Mouse (Mus musculus): ENCODE results near the gene Gm21188.
"Not testable (repeated sequence)": the region's sequence is repeated elsewhere in the genome, so short reads cannot be mapped to it uniquely, and the experiment has no call there.

The Gm21188 gene

DNA sequence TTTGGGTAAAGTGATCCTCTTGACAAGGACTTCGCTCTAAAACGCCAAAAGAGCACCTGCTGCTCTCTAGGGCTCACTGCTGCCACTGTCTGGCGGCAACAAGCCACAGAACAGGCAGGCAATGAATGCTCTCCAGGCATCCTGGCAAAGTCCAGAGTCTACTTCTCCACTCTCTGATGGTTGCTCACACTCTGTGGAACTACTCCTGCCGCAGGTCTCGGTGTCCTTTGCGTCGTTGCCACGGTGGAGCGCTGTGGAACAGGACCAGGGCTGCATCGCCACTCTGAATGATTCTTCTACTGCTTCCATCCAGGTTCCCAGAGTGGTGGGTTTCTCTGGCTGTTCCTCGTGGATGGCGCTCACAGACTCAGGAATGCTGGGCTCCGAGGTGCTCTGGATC is 25.6 kb downstream of the Gm21188 start:
- DNase-seq = not testable (repeated sequence)

- not testable (repeated sequence) for DNase-seq
Measured at GRCm38 (mm10) chr13:120025576-120025975, 26.4 kb downstream of the Gm21188 start.

DNA sequence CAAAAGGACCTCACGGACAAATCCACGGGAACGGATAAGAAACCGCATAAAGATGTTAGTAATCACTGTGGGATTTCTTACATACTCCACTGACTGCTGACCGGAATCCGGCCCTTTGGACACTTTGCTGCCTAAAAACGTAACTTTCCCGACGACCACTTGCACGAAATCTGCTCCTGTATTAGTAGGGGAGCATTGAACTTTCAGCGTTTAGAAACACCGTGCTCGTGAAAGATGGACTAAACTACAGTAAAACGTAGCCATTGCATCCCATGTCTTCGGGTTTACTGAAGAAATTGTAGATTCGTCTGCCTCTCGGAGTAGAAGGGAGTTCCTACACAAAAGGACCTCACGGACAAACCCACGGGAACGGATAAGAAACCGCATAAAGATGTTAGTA is 27.0 kb downstream of the Gm21188 start:
- not testable (repeated sequence) for DNase-seq

DNA sequence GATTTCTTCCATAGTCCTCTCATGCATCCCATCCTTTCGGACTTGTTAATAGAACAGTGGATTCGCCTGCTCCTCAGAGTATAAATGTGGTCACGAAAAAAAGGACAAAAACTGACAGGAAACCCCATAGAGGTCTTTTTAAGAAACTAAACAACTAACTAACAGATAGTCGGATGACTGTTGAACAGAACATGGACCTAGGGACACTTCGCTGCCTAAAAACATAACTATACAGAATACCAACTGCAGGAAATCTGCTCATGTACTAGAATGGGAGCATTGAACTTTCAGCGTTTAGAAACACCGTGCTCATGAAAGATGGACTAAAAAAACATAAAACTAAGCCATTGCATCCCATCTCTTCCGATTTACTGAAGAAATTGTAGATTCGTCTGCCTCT is 27.4 kb downstream of the Gm21188 start:
- DNase-seq = not testable (repeated sequence)

DNA sequence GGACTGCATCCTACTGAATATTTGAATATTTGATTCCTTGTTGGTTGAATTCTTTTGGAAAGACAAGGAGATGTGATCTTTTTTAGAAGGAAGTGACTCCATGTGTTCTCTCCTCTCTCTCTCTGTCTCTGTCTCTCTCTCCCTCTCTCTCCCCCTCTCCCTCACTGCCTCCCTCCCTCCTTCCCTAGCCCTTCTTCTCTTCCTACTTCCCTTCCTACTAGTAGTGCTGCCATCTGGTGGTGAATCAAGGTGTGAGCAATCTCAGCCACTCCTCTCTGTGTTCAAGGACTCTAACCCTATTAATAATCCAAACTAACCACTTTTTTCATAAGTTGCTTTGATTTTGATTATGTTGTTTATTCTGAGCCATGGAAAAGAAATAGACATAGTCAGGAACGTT is 30.5 kb downstream of the Gm21188 start:
- DNase-seq = not testable (repeated sequence)

GRCm38 (mm10) chr13:120015348-120016007 is 36.5 kb downstream of the Gm21188 start:
- DNase-seq = not testable (repeated sequence)

DNA sequence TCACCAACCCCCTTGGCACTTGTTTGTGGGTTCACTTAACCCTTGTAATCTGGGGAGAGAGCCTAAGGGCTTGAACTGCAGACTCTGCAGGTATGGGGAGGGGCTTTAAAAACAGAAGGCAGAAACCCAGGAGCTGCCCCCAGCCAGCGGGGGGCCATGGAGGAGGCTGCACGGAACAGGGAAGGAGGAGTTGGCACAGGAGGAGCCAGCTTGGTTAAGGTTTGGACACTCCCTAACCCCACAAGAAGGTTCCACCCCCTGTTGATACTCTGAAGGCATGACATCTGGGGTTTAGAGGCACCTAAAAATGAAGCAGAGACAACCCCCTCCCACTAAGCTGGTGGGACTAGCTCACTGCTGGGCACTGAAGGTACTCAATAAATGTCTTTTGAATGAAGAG is 38.0 kb downstream of the Gm21188 start:
- not testable (repeated sequence) for DNase-seq

DNA sequence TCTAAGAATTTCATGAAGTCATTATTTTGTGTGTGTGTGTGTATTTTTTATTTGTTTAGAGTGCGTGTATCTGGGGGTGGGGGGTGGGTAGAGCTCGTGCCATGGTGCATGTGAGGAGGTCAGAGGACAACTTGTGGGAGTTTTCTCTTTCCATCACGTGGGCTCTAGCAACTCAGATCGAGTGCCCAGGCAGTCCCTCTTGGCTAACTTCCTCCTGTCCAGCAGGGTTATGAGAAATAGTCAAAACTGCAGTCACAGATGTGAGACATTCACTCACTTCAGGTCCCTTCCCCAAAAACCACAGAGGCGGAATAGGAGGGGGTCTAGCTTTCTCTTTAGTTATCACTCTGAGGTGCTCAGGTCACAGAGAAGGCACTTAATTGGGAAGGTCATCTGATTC is 38.5 kb downstream of the Gm21188 start:
- not testable (repeated sequence) for DNase-seq

GRCm38 (mm10) chr13:120010068-120010467 is 41.9 kb downstream of the Gm21188 start:
- not testable (repeated sequence) for DNase-seq

GRCm38 (mm10) chr13:119999215-119999614 is 52.8 kb downstream of the Gm21188 start:
- not testable (repeated sequence) for DNase-seq

DNA sequence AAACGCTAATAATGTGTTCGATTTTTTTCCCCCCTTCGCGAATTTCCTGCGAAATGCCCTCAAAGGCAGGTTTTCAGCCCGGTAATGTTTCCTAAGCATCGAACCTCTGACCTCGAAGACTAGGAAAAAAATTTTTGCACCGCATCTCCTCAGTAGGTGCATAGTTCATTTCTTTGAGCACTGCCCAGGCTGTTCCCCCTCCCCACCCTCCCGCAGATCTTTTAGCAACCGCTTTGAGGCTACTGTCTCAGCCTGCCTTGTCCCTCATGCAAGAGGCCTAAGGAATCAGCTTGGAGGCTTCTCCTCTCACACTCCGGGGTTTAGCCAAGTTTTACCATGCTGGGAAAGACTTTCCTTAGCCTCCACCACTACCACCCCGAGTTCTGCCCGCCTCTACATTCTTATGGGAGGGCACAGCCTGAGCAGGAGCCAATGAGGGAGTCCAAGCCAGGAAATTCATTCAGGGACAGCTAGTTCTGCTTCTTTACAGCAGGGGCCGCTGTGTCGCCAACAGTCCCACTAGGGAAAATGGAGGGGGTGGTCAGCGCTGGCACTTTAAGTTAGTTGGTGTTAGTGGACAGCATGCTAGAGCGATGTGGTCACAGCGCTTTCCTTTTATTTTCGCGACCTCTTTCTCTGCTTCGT is 53.4 kb downstream of the Gm21188 start:
- not testable (repeated sequence) for DNase-seq

GRCm38 (mm10) chr13:119991917-119992496 is 60.0 kb downstream of the Gm21188 start:
- DNase-seq = not testable (repeated sequence)

DNA sequence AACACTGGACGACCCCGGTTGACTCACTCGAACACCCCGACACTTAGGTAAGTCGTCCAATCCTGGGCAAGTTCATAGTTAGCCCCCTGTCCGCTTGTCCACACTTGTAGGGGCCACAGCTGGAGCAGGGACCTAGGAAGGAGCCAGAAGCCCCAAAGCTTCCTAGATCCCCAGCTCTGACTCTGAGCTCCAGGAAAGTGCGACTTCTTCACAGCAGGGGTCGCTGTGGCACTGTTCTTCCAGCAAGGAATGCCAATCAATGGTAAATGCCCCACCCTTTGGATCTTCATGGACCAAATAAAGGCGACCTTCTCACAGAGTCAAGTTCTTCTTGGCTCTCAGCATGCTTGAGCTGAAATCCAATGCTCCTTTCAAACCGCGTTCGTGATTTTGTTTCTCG is 60.7 kb downstream of the Gm21188 start:
- not testable (repeated sequence) for DNase-seq
